Mouse (Mus musculus) liver, postnatal 0 days (tissue): ENCODE measurements around the gene Hoxb5. TPM values are rescaled to one million over a fixed set of nuclear protein-coding genes. Genes with fewer than 3 reads are reported as not detected.

ENCODE experiments used
- ATAC-seq: fragments of 200-750 bp; cut with Nextera tagmentation; 2 replicates; pipeline ENCODE4 v1.8.0; 2017; ENCODE audit warnings: mild to moderate bottlenecking, moderate library complexity
- DNase-seq: peaks from one replicate; pipeline ENCODE4 v3.0.0-alpha.2; 2016
- H3K27ac ChIP-seq: fragments of 300-500 bp; sonication (generic); 2 replicates; pipeline ENCODE4 v1.5.1; 2014; ENCODE audit warnings: antibody characterized with exemption, moderate library complexity, mild to moderate bottlenecking, low read depth
- H3K27me3 ChIP-seq: fragments of 300-500 bp; sonication (generic); 2 replicates; pipeline ENCODE4 v1.6.1; 2014; ENCODE audit warnings: low read length, control low read depth, mixed read lengths; ENCODE audit not compliant: insufficient read depth
- H3K36me3 ChIP-seq: fragments of 300-500 bp; sonication (generic); replicated peaks from 2 replicates; pipeline ENCODE4 v1.6.1; 2014; ENCODE audit warnings: mild to moderate bottlenecking, control low read depth, low read length, moderate library complexity, mixed read lengths; ENCODE audit not compliant: insufficient read depth
- H3K4me1 ChIP-seq: fragments of 300-500 bp; sonication (generic); 2 replicates; pipeline ENCODE4 v1.6.1; 2014; ENCODE audit warnings: antibody characterized with exemption, mild to moderate bottlenecking, control low read depth; ENCODE audit not compliant: insufficient read depth
- H3K4me2 ChIP-seq: fragments of 300-500 bp; sonication (generic); 2 replicates; pipeline ENCODE4 v1.6.1; 2014; ENCODE audit warnings: low read depth, mild to moderate bottlenecking, low read length, moderate library complexity, mixed read lengths
- H3K4me3 ChIP-seq: fragments of 300-500 bp; sonication (generic); 2 replicates; pipeline ENCODE4 v1.5.1; 2014; ENCODE audit warnings: low read depth, low read length
- H3K9ac ChIP-seq: fragments of 300-500 bp; sonication (generic); replicated peaks from 2 replicates; pipeline ENCODE4 v1.6.1; 2014; ENCODE audit warnings: mild to moderate bottlenecking, moderate library complexity
- H3K9me3 ChIP-seq: fragments of 300-500 bp; sonication (generic); 2 replicates; pipeline ENCODE4 v1.6.1; 2016; ENCODE audit warnings: mild to moderate bottlenecking, control low read depth, low read length, mixed read lengths
- CTCF ChIP-seq: sonication (generic); IDR thresholded peaks from 2 replicates; pipeline ENCODE4 v1.5.1; 2016; ENCODE audit warnings: antibody characterized with exemption, low read depth
- EP300 ChIP-seq: IDR thresholded peaks from 2 replicates; pipeline ENCODE4 v1.6.1; 2016; ENCODE audit warnings: antibody characterized with exemption, low read depth, mild to moderate bottlenecking
- WGBS: fragments of 180-500 bp; shearing (Covaris S2); extraction: QIAGEN DNeasy Blood & Tissue Kit; methylation state at CpG from one replicate; pipeline ENCODE4 v1.1.7; 2014; ENCODE audit not compliant: insufficient replicate concordance; 5-methylcytosine and 5-hydroxymethylcytosine counted together
- microRNA counts: library from miRNA; unstranded; fragments of <30 nt; microRNA quantifications from one replicate; lab custom pipeline; 2015
- microRNA-seq: library from miRNA; unstranded; fragments of <30 nt; microRNA quantifications from one replicate; pipeline ENCODE4, GENCODE M21; 2016
- polyA plus RNA-seq: library from polyadenylated mRNA; unstranded; fragments of >200 nt; fragmentation: Nextera tagmentation; extraction: Ambion mirVana; gene quantifications from 2 replicates; pipeline ENCODE4 v1.2.1, GENCODE M21; 2015

The Hoxb5 gene
- polyA plus RNA-seq, 1 experiment from 2014 or later = 0.75 TPM

DNA sequence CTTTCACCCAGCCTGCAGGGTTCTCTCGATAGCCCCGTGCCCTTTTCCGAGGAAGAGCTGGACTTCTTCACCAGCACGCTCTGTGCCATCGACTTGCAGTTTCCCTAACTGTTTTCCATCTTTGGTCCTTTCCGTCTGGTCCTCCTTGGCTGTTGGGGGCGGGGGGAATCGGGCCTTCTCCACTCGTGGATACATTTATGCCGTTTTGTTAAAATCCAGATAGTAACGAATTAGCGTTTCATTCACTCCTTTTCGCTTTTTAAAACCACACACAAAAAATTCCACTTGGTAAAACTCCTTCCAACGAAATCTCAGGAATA is 50.3 kb downstream of the Hoxb5 start:
- no peak for ATAC-seq
- Histone ChIP-seq H3K9ac (peak overlapping the region; percentile 44), H3K9me3 (no peaks in the 10 kb centered on the region), H3K27me3 (peaks cover 83% of the 10 kb centered on the region), H3K36me3 (no peaks in the 10 kb centered on the region), H3K27ac (peak overlapping the region; percentile 57; the same call in 1 of the 2 replicates), H3K4me3 (peak overlapping the region; percentile 34), H3K4me2 (peak overlapping the region; percentile 51), H3K4me1 (no peaks in the 10 kb centered on the region)
- DNase-seq = no peak
- TF ChIP-seq EP300 = no peak
- TF ChIP-seq CTCF = no peak
- WGBS = 10% methylated on average over 14 of the region's 14 CpGs

DNA sequence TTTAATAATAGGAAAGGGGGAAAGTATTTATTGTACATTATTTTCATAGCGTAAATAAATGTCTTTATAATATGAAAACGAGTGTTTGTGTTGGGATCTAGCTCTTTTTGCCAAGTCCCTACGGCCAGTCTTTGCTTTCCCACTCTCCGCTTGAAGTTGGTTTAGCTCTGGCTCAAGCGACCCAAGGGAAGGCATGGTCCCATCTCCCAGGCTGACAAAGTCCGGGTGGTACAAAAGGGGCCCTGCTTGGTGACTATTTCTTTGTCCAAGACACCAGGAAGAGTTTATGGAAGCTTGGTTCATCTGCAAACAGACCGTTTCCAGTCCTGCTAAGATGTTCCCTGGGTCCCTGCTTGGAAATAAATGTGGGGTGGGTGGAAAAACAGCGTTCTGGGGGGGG is 50.8 kb downstream of the Hoxb5 start:
- 23% methylated on average over 8 of the region's 8 CpGs for WGBS

GRCm38 (mm10) chr11:96354376-96354775 is 51.2 kb downstream of the Hoxb5 start:
- H3K9me3 ChIP-seq = no peaks in the 10 kb centered on the region
- peaks cover 76% of the 10 kb centered on the region for H3K27me3 ChIP-seq
- H3K27ac ChIP-seq = no peak overlapping the region
- DNase-seq = no peak
- H3K4me3 ChIP-seq = 0 out of 2 replicates have a peak overlapping the region, but pooled peaks have one; percentile 12
- 6% methylated on average over 23 of the region's 25 CpGs for WGBS
- ATAC-seq = no peak
- H3K4me2 ChIP-seq = peak overlapping the region; percentile 51
- H3K4me1 ChIP-seq = no peaks in the 10 kb centered on the region
- H3K9ac ChIP-seq = 0 out of 2 replicates have a peak overlapping the region, but pooled peaks have one; percentile 21
- H3K36me3 ChIP-seq = no peaks in the 10 kb centered on the region
- no peak for TF ChIP-seq CTCF
- no peak for TF ChIP-seq EP300

More for the DNA sequence above, 50.8 kb downstream of the Hoxb5 start:
- Histone ChIP-seq H3K27me3 (peaks cover 79% of the 10 kb centered on the region), H3K9me3 (no peaks in the 10 kb centered on the region), H3K4me2 (peak overlapping the region; percentile 51), H3K4me3 (no peak overlapping the region), H3K36me3 (no peaks in the 10 kb centered on the region), H3K27ac (no peak overlapping the region), H3K4me1 (no peaks in the 10 kb centered on the region), H3K9ac (no peak overlapping the region)
- DNase-seq (no peak), ATAC-seq (no peak)
- TF ChIP-seq EP300 (no peak), CTCF (no peak)

DNA sequence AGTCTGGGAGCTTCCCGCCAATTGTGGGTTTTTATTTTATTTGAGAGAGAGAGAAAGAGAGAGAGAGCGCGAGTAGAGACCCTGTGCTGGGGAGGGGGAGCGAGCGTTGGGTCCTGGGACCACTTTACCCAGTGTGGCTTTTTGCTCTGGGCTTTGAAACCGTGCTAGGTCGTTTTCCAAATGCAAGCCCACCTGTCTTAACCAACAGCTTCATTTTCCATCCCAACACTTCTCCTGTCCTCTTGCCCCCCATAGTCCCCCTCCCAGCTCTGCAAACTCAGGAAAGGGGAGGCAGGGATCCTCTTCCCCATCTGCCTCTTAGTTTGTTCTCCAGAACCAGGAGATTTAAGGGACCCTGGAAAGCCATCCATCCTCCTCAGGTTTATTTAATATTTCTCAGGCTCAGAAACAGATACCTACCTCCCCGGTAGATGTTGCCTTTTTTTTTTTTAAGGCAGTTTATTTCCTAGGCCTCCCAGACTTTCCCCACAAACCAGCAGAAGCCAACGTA is 51.7 kb downstream of the Hoxb5 start:
- WGBS = 19% methylated on average over 9 of the region's 9 CpGs
- H3K4me3 ChIP-seq = 0 out of 2 replicates have a peak overlapping the region, but pooled peaks have one; percentile 12
- no peaks in the 10 kb centered on the region for H3K4me1 ChIP-seq
- H3K4me2 ChIP-seq = peak overlapping the region; percentile 51
- H3K27me3 ChIP-seq = peaks cover 72% of the 10 kb centered on the region
- no peak for TF ChIP-seq EP300
- no peak for TF ChIP-seq CTCF
- H3K9me3 ChIP-seq = no peaks in the 10 kb centered on the region
- H3K36me3 ChIP-seq = no peaks in the 10 kb centered on the region
- DNase-seq (no peak), ATAC-seq (no peak)
- H3K9ac ChIP-seq = no peak overlapping the region
- H3K27ac ChIP-seq = no peak overlapping the region

MicroRNA genes within 50 kb of the gene (microRNA counts, 519-probe panel; counts per million panel counts)
- microRNA mmu-miR-10a (lab: Ali Mortazavi, UCI) = 4,464 counts per million, percentile 51 among the panel's probes with 10 or more counts
- not detected for microRNA mmu-miR-196a (lab: Ali Mortazavi, UCI)

Small RNA genes lying within 50 kb of the gene (microRNA-seq; reads per million reads assigned to microRNA genes)
- 6,191 reads per million, percentile 89 among the genes with 10 or more reads in this experiment for gene Mir10a
- not detected for gene Mir196a-1

Other genes starting within 250 kb of the Hoxb5 start
- 11.5 and 12.3 TPM in 2 replicates for gene Ube2z, start 237.9 kb upstream of the Hoxb5 start, polyA plus RNA-seq
- 781 and 849 TPM in 2 replicates for gene Atp5g1, start 227.7 kb upstream of the Hoxb5 start, polyA plus RNA-seq
- gene Calcoco2, start 191.4 kb upstream of the Hoxb5 start, polyA plus RNA-seq = not detected in 2 replicates
- not detected in 2 replicates for gene Ttll6, start 169.6 kb upstream of the Hoxb5 start, polyA plus RNA-seq
- gene Hoxb13, start 109.0 kb upstream of the Hoxb5 start, polyA plus RNA-seq = not detected in 2 replicates
- gene Hoxb9, start 31.9 kb upstream of the Hoxb5 start, polyA plus RNA-seq = not detected in 2 replicates
- not detected in 2 replicates for gene Hoxb8, start 21.4 kb upstream of the Hoxb5 start, polyA plus RNA-seq
- 0.27 and 0.51 TPM in 2 replicates for gene Hoxb7, start 16.7 kb upstream of the Hoxb5 start, polyA plus RNA-seq
- not detected in 2 replicates for gene Hoxb6, start 10.9 kb upstream of the Hoxb5 start, polyA plus RNA-seq
- 0.22 and 0.27 TPM in 2 replicates for gene Hoxb4, start 14.9 kb downstream of the Hoxb5 start, polyA plus RNA-seq
- 0.19 and 0.26 TPM in 2 replicates for gene Hoxb3, start 20.0 kb downstream of the Hoxb5 start, polyA plus RNA-seq
- 0.67 and 1.1 TPM in 2 replicates for gene Hoxb2, start 47.2 kb downstream of the Hoxb5 start, polyA plus RNA-seq
- not detected in 2 replicates for gene Hoxb1, start 62.4 kb downstream of the Hoxb5 start, polyA plus RNA-seq
- 0.35 and 0.45 TPM in 2 replicates for gene Skap1, start 161.3 kb downstream of the Hoxb5 start, polyA plus RNA-seq